Mouse (Mus musculus) heart, adult 2 months (tissue): ENCODE results near the gene Endou. TPM values are rescaled to one million over a fixed set of nuclear protein-coding genes. Genes with fewer than 3 reads are reported as not detected.

Experiments
- DNase-seq, 2 experiments: peaks; one replicate each; pipeline ENCODE4 v3.0.0; 2021
- H3K27ac ChIP-seq: fragments of 200-600 bp; 2 replicates; pipeline ENCODE4 v1.8.1; 2022
- H3K27me3 ChIP-seq: fragments of 200-500 bp; 2 replicates; pipeline ENCODE4 v1.6.1; 2012; ENCODE audit warnings: mild to moderate bottlenecking, low read length, inconsistent platforms, mixed read lengths; ENCODE audit not compliant: control insufficient read depth, insufficient read depth
- H3K36me3 ChIP-seq: fragments of 200-500 bp; 2 replicates; pipeline ENCODE4 v1.6.1; 2012; ENCODE audit warnings: low read length, inconsistent platforms; ENCODE audit not compliant: control insufficient read depth, insufficient read depth
- H3K4me1 ChIP-seq: fragments of 200-500 bp; 2 replicates; pipeline ENCODE4 v1.6.1; 2011; ENCODE audit warnings: low read length; ENCODE audit not compliant: control insufficient read depth, insufficient read depth
- H3K4me3 ChIP-seq: fragments of 200-600 bp; 2 replicates; pipeline ENCODE4 v1.8.1; 2022
- H3K79me2 ChIP-seq: fragments of 200-500 bp; replicated peaks from 2 replicates; pipeline ENCODE4 v1.6.1; 2012; ENCODE audit warnings: mild to moderate bottlenecking, inconsistent platforms, low read length, moderate library complexity, mixed read lengths; ENCODE audit not compliant: control insufficient read depth, insufficient read depth
- H3K9ac ChIP-seq: fragments of 200-500 bp; 2 replicates; pipeline ENCODE4 v1.6.1; 2012; ENCODE audit warnings: low read depth, mild to moderate bottlenecking, control low read depth, inconsistent platforms, low read length, mixed read lengths
- CTCF ChIP-seq: fragments of 200-600 bp; IDR thresholded peaks from 2 replicates; pipeline ENCODE4 v1.8.1; 2022; ENCODE audit warnings: antibody characterized with exemption, mild to moderate bottlenecking, moderate library complexity
- EP300 ChIP-seq: fragments of 200-500 bp; IDR thresholded peaks from 2 replicates; pipeline ENCODE4 v1.6.1; 2011; ENCODE audit warnings: low read depth, low read length, control low read depth; ENCODE audit not compliant: insufficient read depth
- POLR2A ChIP-seq: fragments of 200-500 bp; IDR thresholded peaks from 2 replicates; pipeline ENCODE4 v1.6.1; 2011; ENCODE audit warnings: mild to moderate bottlenecking, low read depth, low read length, control low read depth; ENCODE audit not compliant: insufficient read depth
- WGBS: fragments of 180-500 bp; shearing (Covaris S2); methylation state at CpG from one replicate; pipeline ENCODE4 v1.1.7; 2018; 5-methylcytosine and 5-hydroxymethylcytosine counted together
- intact Hi-C: fragments of 180-260 bp; cut with DNase I; formaldehyde crosslinking; loops from one replicate; pipeline ENCODE4 v1.15.1; 2025
- polyA plus RNA-seq: library from polyadenylated mRNA; depleted of rRNA; stranded (reverse); fragments of >200 nt; gene quantifications from 2 replicates; pipeline ENCODE4 v1.2.3, GENCODE M21; 2012
- total RNA-seq, 2 experiments: library from RNA; stranded (reverse); gene quantifications; 2 replicates each; pipeline ENCODE4 v1.2.3; 2021

Endou gene
- total and polyA plus RNA-seq, 3 experiments, result 1.1 to 2.4 (median 1.2) TPM

DNA sequence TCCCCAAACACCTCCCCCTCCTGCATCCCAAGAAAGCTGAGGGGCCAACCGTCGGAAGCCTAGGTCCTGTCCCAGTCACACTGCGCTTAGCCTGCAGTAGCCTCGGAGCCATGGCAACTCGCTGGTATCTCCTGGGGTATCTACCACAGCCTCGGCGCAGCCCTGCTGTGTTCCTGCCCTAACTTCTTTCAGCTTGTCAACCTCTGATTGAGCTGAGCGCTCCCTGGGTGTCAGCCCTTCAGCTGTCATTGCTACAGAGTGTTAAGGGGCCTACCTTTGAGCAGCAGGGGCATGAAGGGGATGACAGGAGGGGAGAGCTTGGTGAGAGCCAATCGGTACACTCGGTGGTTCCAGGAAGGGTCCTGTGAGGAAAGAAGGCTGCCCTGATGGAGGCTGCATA is 17.2 kb upstream of the Endou start:
- WGBS, result 68% methylated on average over 10 of the region's 10 CpGs
- intact Hi-C loops, result no loop called here
- Histone ChIP-seq H3K36me3 (peaks cover 12% of the 10 kb centered on the region), H3K27ac (no peak overlapping the region; the same call in 1 of the 2 replicates), H3K4me1 (peaks cover 16% of the 10 kb centered on the region), H3K27me3 (no peaks in the 10 kb centered on the region), H3K4me3 (no peak overlapping the region), H3K79me2 (no peaks in the 10 kb centered on the region), H3K9ac (no peak overlapping the region)
- no peak for DNase-seq
- TF ChIP-seq CTCF, result no peak
- no peak for TF ChIP-seq EP300
- no peak for TF ChIP-seq POLR2A

DNA sequence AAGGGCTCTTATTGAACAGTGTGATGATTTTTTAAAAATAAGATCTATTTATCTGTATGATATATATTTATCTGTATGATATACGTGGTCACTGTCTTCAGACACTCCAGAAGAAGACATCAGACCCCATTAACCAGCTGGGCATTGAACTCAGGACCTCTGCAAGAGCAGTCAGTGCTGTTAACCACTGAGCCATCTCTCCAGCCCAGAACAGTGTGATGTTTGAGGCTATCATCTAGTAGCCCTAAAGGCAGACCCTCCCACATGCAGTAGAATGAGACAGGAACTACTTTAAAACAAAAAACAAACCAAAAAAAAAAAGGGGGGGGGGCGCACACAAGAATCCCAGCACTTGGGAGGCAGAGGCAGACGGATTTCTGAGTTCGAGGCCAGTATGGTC is 16.3 kb upstream of the Endou start:
- H3K4me1 ChIP-seq, result peaks cover 19% of the 10 kb centered on the region
- no peaks in the 10 kb centered on the region for H3K79me2 ChIP-seq
- no peak overlapping the region for H3K27ac ChIP-seq
- H3K27me3 ChIP-seq, result no peaks in the 10 kb centered on the region
- intact Hi-C loops, result loop anchor here (2.0 kb wide), 1 partner anchor 13 kb away; no protein-coding TSS in a partner anchor
- WGBS, result 86% methylated on average over 4 of the region's 4 CpGs
- no peak for DNase-seq
- H3K36me3 ChIP-seq, result peaks cover 12% of the 10 kb centered on the region
- H3K4me3 ChIP-seq, result no peak overlapping the region
- H3K9ac ChIP-seq, result no peak overlapping the region
- no peak for TF ChIP-seq POLR2A
- no peak for TF ChIP-seq EP300
- TF ChIP-seq CTCF, result no peak

DNA sequence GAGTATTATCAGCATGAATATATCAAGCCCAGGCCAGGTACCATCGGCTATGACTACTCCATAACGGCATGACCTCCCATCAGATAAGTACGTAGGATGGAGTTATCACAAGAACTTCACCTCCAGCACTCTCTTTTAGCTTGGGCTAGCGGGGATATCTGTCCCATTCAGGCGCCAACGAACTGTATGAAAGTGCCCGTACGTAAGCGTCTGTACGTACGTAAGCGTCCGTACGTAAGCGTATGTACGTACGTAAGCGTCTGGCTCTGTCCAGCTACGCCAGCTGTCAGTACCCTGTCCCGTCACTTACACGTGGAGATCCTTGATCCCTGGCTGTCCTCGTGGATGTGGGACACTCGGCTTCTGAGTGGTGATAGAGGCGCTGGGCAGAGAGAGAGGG is 15.6 kb upstream of the Endou start:
- no peak for DNase-seq
- H3K27ac ChIP-seq, result no peak overlapping the region
- H3K4me3 ChIP-seq, result no peak overlapping the region
- no peak for TF ChIP-seq EP300
- no peak for TF ChIP-seq POLR2A
- no peak for TF ChIP-seq CTCF
- H3K9ac ChIP-seq, result no peak overlapping the region
- H3K36me3 ChIP-seq, result peaks cover 6% of the 10 kb centered on the region; the same call in 1 of the 2 replicates
- no peaks in the 10 kb centered on the region for H3K27me3 ChIP-seq
- 92% methylated on average over 24 of the region's 24 CpGs for WGBS
- no peaks in the 10 kb centered on the region for H3K79me2 ChIP-seq
- intact Hi-C loops, result loop anchor here (2.0 kb wide), 1 partner anchor 14 kb away; no protein-coding TSS in a partner anchor
- peaks cover 21% of the 10 kb centered on the region for H3K4me1 ChIP-seq

DNA sequence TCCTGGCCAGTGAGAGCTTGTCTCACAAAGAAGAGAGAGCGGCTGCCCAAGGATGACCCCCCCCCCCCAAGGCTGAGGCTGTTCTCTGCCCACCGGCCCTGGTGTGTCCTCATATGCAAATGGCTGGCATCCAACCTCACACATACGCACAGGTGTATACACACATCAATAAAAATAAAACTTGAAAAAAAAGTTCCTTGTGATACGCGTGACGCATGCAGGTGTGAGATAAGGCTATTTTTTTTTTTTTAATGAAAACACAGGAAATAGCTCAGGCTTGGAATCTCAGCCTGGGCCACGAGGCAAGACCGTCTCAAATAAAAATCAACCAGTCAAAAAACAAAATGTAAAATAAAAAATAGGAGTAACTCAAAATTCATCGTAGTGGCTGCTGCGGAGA is 15.1 kb upstream of the Endou start:
- TF ChIP-seq CTCF (no peak), POLR2A (no peak), EP300 (no peak)
- WGBS, result 70% methylated on average over 10 of the region's 10 CpGs
- H3K36me3 ChIP-seq, result peaks cover 5% of the 10 kb centered on the region; the same call in 1 of the 2 replicates

DNA sequence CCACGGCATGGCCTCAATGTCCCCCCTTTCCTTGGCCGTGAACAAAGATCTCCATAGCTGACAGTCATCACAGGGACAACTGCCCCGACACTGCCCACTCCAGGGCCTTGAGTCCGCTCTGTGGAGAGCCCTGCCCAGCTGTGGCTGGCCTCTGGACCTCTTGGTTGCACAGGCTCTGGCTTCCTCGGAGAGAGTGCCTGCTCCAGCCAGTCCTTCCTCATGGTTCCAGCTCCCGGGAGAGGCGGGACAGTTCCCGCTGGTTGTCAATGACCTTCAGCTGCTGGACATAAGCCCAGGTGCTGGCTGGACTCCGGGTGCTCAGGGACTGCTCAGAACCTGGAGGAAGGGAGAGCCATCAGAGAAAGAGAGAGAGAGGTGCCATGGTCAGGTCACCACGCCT is 14.2 kb upstream of the Endou start:
- no peaks in the 10 kb centered on the region for H3K27me3 ChIP-seq
- peak; percentile 78 to 86 for DNase-seq
- no peak overlapping the region for H3K4me3 ChIP-seq
- H3K9ac ChIP-seq, result peak overlapping the region; percentile 37; the same call in 1 of the 2 replicates
- H3K4me1 ChIP-seq, result peaks cover 19% of the 10 kb centered on the region
- 8% methylated on average over 10 of the region's 10 CpGs for WGBS
- peak overlapping the region; percentile 57 for H3K27ac ChIP-seq
- H3K79me2 ChIP-seq, result no peaks in the 10 kb centered on the region
- TF ChIP-seq CTCF, result no peak
- TF ChIP-seq EP300, result 0 out of 2 replicates have a peak, but pooled peaks have one; percentile 29
- TF ChIP-seq POLR2A, result 0 out of 2 replicates have a peak, but pooled peaks have one; percentile 30
- intact Hi-C loops, result loop anchor here (2.0 kb wide), 1 partner anchor 27 kb away; no protein-coding TSS in a partner anchor
- peaks cover 2% of the 10 kb centered on the region; the same call in 1 of the 2 replicates for H3K36me3 ChIP-seq

More for the DNA sequence above, 15.1 kb upstream of the Endou start:
- no peaks in the 10 kb centered on the region for H3K79me2 ChIP-seq
- H3K4me3 ChIP-seq, result no peak overlapping the region
- intact Hi-C loops, result loop anchor here (2.0 kb wide), 1 partner anchor 15 kb away; no protein-coding TSS in a partner anchor
- H3K9ac ChIP-seq, result no peak overlapping the region
- no peak for DNase-seq
- no peak overlapping the region for H3K27ac ChIP-seq
- H3K27me3 ChIP-seq, result no peaks in the 10 kb centered on the region
- peaks cover 20% of the 10 kb centered on the region for H3K4me1 ChIP-seq

DNA sequence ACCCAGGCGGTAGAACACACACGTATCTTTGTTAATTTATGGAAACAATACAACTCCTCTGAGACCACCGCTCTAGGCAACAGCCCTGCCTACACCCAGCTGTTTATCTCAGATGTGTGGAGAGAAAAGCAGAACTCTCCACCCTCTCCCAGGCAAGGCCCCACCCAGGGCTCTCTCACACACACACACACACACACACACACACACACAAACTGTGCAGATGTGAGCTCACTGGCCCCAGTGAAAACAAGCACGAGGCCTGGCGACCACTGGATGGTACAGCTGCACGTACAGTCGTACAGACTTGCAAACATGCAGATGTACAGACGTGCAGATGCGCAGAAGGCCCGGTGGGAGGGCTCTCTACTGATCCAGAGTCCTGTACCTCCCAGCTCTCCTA is 13.8 kb upstream of the Endou start:
- no peak for TF ChIP-seq POLR2A
- no peak for TF ChIP-seq CTCF
- no peak for TF ChIP-seq EP300
- peaks cover 2% of the 10 kb centered on the region; the same call in 1 of the 2 replicates for H3K36me3 ChIP-seq
- H3K9ac ChIP-seq, result peak overlapping the region; percentile 37; the same call in 1 of the 2 replicates
- peak overlapping the region; percentile 57 for H3K27ac ChIP-seq
- H3K4me3 ChIP-seq, result no peak overlapping the region
- peak in 1 of 2 experiments; percentile 56 for DNase-seq
- peaks cover 19% of the 10 kb centered on the region for H3K4me1 ChIP-seq
- WGBS, result 65% methylated on average over 10 of the region's 10 CpGs
- intact Hi-C loops, result loop anchor here (2.0 kb wide), 1 partner anchor 26 kb away; no protein-coding TSS in a partner anchor
- no peaks in the 10 kb centered on the region for H3K79me2 ChIP-seq
- no peaks in the 10 kb centered on the region for H3K27me3 ChIP-seq
